Mouse (Mus musculus) spleen, adult 2 months (tissue): Measurements from ENCODE around the gene Ccdc93.

Experiments used
- CTCF ChIP-seq: fragments of 200-500 bp; IDR thresholded peaks from 2 replicates; pipeline ENCODE4 v1.5.1; 2011; ENCODE audit warnings: mild to moderate bottlenecking, inconsistent platforms; ENCODE audit not compliant: insufficient read depth, insufficient read length, insufficient replicate concordance; ENCODE audit errors: extremely low read depth
- POLR2A ChIP-seq: fragments of 200-500 bp; IDR thresholded peaks from 2 replicates; pipeline ENCODE4 v1.6.1; 2011; ENCODE audit warnings: low read depth, low read length, inconsistent platforms

DNA sequence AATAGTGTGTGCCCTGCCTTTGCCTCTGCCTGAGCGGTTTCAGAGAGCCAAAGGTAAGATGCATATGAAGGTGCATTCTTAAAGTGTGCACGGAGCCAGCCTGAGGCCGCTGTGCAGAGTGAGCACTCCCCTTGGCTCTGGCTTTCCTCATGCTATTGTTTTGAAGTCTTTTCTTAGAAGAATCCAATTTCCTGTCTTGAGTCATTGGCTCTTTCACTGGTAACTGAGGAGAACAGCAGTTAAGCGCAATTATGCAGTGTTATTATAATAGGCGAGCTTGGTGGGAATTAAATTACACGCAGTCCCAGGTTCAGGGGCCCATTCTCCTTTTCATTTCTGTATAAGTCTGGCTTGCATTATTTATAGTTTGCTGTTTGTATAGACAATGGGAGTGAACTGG is 21.6 kb downstream of the Ccdc93 start:
- no peak for TF ChIP-seq CTCF
- TF ChIP-seq POLR2A: no peak
